Mouse (Mus musculus): ENCODE results near the gene Cdk9.

- TF ChIP-seq CTCF (IDR thresholded peaks at IDR 0.05; ENCODE audit: borderline replicate concordance, extremely low read depth, insufficient read depth, insufficient read length) (no peak), POLR2A (IDR thresholded peaks at IDR 0.05; ENCODE audit: borderline replicate concordance, extremely low read depth, insufficient read depth, insufficient read length, poor library complexity, severe bottlenecking) (no peak)
Observed at GRCm38 (mm10) chr2:32752181-32752580, 39.3 kb upstream of the Cdk9 start.
